16 mouse cellular contexts compared by ENCODE assay signal in the genomic region with DNA sequence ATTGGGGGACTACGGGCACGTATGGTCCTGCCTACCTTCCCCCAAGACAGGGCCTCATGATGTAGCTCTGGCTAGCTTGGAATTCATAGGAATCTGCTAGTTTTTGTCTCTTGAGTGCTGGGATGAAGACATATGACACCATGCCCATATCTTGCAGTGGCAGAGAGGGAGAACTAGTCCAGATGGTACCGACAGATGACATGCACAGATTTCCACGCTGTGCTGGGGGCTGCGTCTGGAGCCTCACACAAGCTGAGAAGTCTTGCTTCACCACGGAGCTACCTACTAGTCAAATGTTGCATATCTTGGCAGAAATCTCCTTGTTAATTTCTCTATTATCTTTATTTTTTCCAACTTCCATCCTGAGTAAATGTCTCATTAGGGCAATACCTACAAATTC. TPM values are rescaled to one million over a fixed set of nuclear protein-coding genes. Genes with fewer than 3 reads are reported as not detected.
DNase-seq lines count a peak whose midpoint lies in the region; ATAC-seq lines count a peak whose summit lies in the region.
"Had no signal": no experiment of that assay in that cellular context is flagged by ENCODE, and none has a peak within 500 bp of the region (broad histone marks: within the 10 kb centered on the region; RNA-seq: fewer than 3 reads in every experiment).

No protein-coding gene starts in this region.

- peak; percentile 31; the same call in 1 of the 2 replicates for ATAC-seq in frontal cortex, adult (ENCODE audit: low TSS enrichment)
- ATAC-seq: CD4-positive, CD25-positive, alpha-beta regulatory T cell, adult 4 months had no signal

- no peak for DNase-seq in frontal cortex, postnatal 25 days (ENCODE audit: low spot score in 2 of 2)
- peak; percentile 31 to 57 for DNase-seq in cerebellum, postnatal 25 days
- DNase-seq in layer of hippocampus, adult 18-20 months (ENCODE audit: low spot score in 2 of 2): peak; percentile 42 to 73
- peak; percentile 36 for DNase-seq in right cerebral cortex, postnatal 25 days
- DNase-seq in adrenal gland, adult (ENCODE audit: inconsistent age in 2 of 2, low spot score in 1 of 2): no peak
- no peak for DNase-seq in heart, adult 11 months
- DNase-seq: adrenal gland, adult 8-10 months; heart, postnatal 36 days; kidney, adult 2 months; kidney, postnatal 25 days; liver; lung, adult 2 months; midbrain, embryonic 14.5 days had no signal

RNA-seq across cellular contexts. Expression of gene Alox12e, which starts 28.5 kb away (rescaled TPM):
- not detected for total RNA-seq in layer of hippocampus, adult 18-20 months (2021)
- total RNA-seq: adrenal gland, adult 8-10 months; heart, postnatal 36 days; MEL had no signal

RNA-seq across cellular contexts. Expression of gene Alox12, which starts 38.7 kb away (rescaled TPM):
- total RNA-seq in layer of hippocampus, adult 18-20 months (2021): under 1 TPM; 0.15 to 0.27 TPM
- total RNA-seq: MEL had no signal

RNA-seq across cellular contexts. Expression of gene Rnasek, which starts 54.2 kb away (rescaled TPM):
- 100 to 1,000 TPM; 262 to 272 TPM for total RNA-seq in layer of hippocampus, adult 18-20 months (2021)

RNA-seq across cellular contexts. Expression of gene Gm21988, which starts 54.3 kb away (rescaled TPM):
- 1 to 10 TPM; 5.6 to 6.7 TPM for total RNA-seq in layer of hippocampus, adult 18-20 months (2021)

RNA-seq across cellular contexts. Expression of gene 0610010K14Rik, which starts 56.2 kb away (rescaled TPM):
- 10 to 100 TPM; 39.7 to 45.9 TPM for total RNA-seq in layer of hippocampus, adult 18-20 months (2021)

Comparison
In these comparisons a context has a peak if more than half of its experiments do, and no peak if none do; other contexts are left out.
1. DNase-seq: peak in cerebellum, postnatal 25 days (2 of 2), layer of hippocampus, adult 18-20 months (2 of 2) and right cerebral cortex, postnatal 25 days (single experiment); none in frontal cortex, postnatal 25 days (0 of 2), adrenal gland, adult (0 of 2) and heart, adult 11 months (single experiment).